Mouse (Mus musculus) embryonic facial prominence, embryonic 10.5 days (tissue): ENCODE results near the gene Gpn3. TPM values are rescaled to one million over a fixed set of nuclear protein-coding genes. Genes with fewer than 3 reads are reported as not detected.
A peak's percentile ranks its signal among the peaks of the same experiment; 100 is the strongest.

Source experiments
- DNase-seq: peaks from one replicate; pipeline ENCODE4 v3.0.0-alpha.2; 2017; ENCODE audit warnings: low spot score
- H3K27ac ChIP-seq: fragments of 300-500 bp; sonication (generic); replicated peaks from 2 replicates; pipeline ENCODE4 v1.5.1; 2016; ENCODE audit warnings: mild to moderate bottlenecking
- H3K27me3 ChIP-seq: fragments of 300-500 bp; sonication (generic); replicated peaks from 2 replicates; pipeline ENCODE4 v1.6.1; 2016; ENCODE audit warnings: low read depth, mild to moderate bottlenecking; ENCODE audit not compliant: poor library complexity, severe bottlenecking
- H3K36me3 ChIP-seq: fragments of 300-500 bp; sonication (generic); replicated peaks from 2 replicates; pipeline ENCODE4 v1.6.1; 2016; ENCODE audit warnings: mild to moderate bottlenecking, moderate library complexity
- H3K4me1 ChIP-seq: fragments of 300-500 bp; sonication (generic); 2 replicates; pipeline ENCODE4 v1.6.1; 2016
- H3K4me3 ChIP-seq: fragments of 300-500 bp; sonication (generic); 2 replicates; pipeline ENCODE4 v1.5.1; 2016; ENCODE audit warnings: mild to moderate bottlenecking, moderate library complexity
- H3K9me3 ChIP-seq: fragments of 300-500 bp; sonication (generic); 2 replicates; pipeline ENCODE4 v1.6.1; 2016; ENCODE audit warnings: mild to moderate bottlenecking
- WGBS: fragments of 180-500 bp; shearing (Covaris S2); methylation state at CpG from one replicate; pipeline ENCODE4 v1.1.7; 2016; 5-methylcytosine and 5-hydroxymethylcytosine counted together
- polyA plus RNA-seq: library from polyadenylated mRNA; unstranded; fragments of >200 nt; fragmentation: Nextera tagmentation; extraction: Ambion mirVana; gene quantifications from 2 replicates; pipeline ENCODE4 v1.2.1, GENCODE M21; 2016

Gpn3 gene
- polyA plus RNA-seq, 1 experiment from 2014 or later = 89.8 TPM

- Histone ChIP-seq H3K9me3 (no peaks in the 10 kb centered on the region), H3K27me3 (no peaks in the 10 kb centered on the region), H3K36me3 (peaks cover 22% of the 10 kb centered on the region), H3K4me1 (peaks cover 12% of the 10 kb centered on the region), H3K4me3 (peak overlapping the region; percentile 92), H3K27ac (peak overlapping the region; percentile 84; the same call in 1 of the 2 replicates)
- DNase-seq = no peak
- WGBS = 17% methylated on average over 19 of the region's 19 CpGs
Observed at GRCm38 (mm10) chr5:122392227-122393004, 20.7 kb downstream of the Gpn3 start.

- H3K36me3 ChIP-seq = peaks cover 35% of the 10 kb centered on the region
- H3K4me1 ChIP-seq = peaks cover 12% of the 10 kb centered on the region
- H3K4me3 ChIP-seq = no peak overlapping the region
- WGBS = 47% methylated on average over 2 of the region's 2 CpGs
- H3K27ac ChIP-seq = no peak overlapping the region
- no peaks in the 10 kb centered on the region for H3K27me3 ChIP-seq
- no peaks in the 10 kb centered on the region for H3K9me3 ChIP-seq
- peak; percentile 80 for DNase-seq
Observed at GRCm38 (mm10) chr5:122393887-122394286, 22.2 kb downstream of the Gpn3 start.

GRCm38 (mm10) chr5:122396791-122397190 is 25.1 kb downstream of the Gpn3 start:
- no peak overlapping the region for H3K27ac ChIP-seq
- H3K9me3 ChIP-seq = no peaks in the 10 kb centered on the region
- no peaks in the 10 kb centered on the region for H3K27me3 ChIP-seq
- WGBS = 89% methylated on average over 10 of the region's 10 CpGs
- peaks cover 62% of the 10 kb centered on the region for H3K36me3 ChIP-seq
- H3K4me3 ChIP-seq = no peak overlapping the region
- no peak for DNase-seq
- peaks cover 12% of the 10 kb centered on the region for H3K4me1 ChIP-seq

- Histone ChIP-seq H3K27ac (no peak overlapping the region), H3K4me1 (peaks cover 9% of the 10 kb centered on the region), H3K9me3 (no peaks in the 10 kb centered on the region), H3K27me3 (no peaks in the 10 kb centered on the region), H3K36me3 (peaks cover 69% of the 10 kb centered on the region), H3K4me3 (no peak overlapping the region)
- no peak for DNase-seq
- 92% methylated on average over 8 of the region's 8 CpGs for WGBS
Observed at GRCm38 (mm10) chr5:122397495-122397894, 25.8 kb downstream of the Gpn3 start.

GRCm38 (mm10) chr5:122399871-122400270 is 28.2 kb downstream of the Gpn3 start:
- H3K9me3 ChIP-seq = no peaks in the 10 kb centered on the region
- no peaks in the 10 kb centered on the region for H3K27me3 ChIP-seq
- no peak overlapping the region for H3K27ac ChIP-seq
- H3K36me3 ChIP-seq = peaks cover 85% of the 10 kb centered on the region
- H3K4me1 ChIP-seq = no peaks in the 10 kb centered on the region
- DNase-seq = no peak
- no peak overlapping the region for H3K4me3 ChIP-seq
- WGBS = 93% methylated on average over 8 of the region's 8 CpGs

- H3K4me1 ChIP-seq = no peaks in the 10 kb centered on the region
- no peak overlapping the region for H3K4me3 ChIP-seq
- DNase-seq = no peak
- no peaks in the 10 kb centered on the region for H3K27me3 ChIP-seq
- H3K9me3 ChIP-seq = no peaks in the 10 kb centered on the region
- WGBS = 88% methylated on average over 18 of the region's 18 CpGs
- H3K27ac ChIP-seq = no peak overlapping the region
- peaks cover 90% of the 10 kb centered on the region for H3K36me3 ChIP-seq
Observed at GRCm38 (mm10) chr5:122400628-122401302, 29.1 kb downstream of the Gpn3 start.

GRCm38 (mm10) chr5:122401303-122401640 is 29.6 kb downstream of the Gpn3 start:
- Histone ChIP-seq H3K36me3 (peaks cover 95% of the 10 kb centered on the region), H3K4me1 (no peaks in the 10 kb centered on the region), H3K27me3 (no peaks in the 10 kb centered on the region), H3K27ac (no peak overlapping the region), H3K4me3 (no peak overlapping the region), H3K9me3 (no peaks in the 10 kb centered on the region)
- DNase-seq = peak; percentile 77
- 22% methylated on average over 8 of the region's 8 CpGs for WGBS

GRCm38 (mm10) chr5:122402160-122402559 is 30.5 kb downstream of the Gpn3 start:
- Histone ChIP-seq H3K4me3 (no peak overlapping the region), H3K4me1 (no peaks in the 10 kb centered on the region), H3K27ac (no peak overlapping the region), H3K9me3 (0 out of 2 replicates have a peak, but pooled peaks cover 6% of the 10 kb centered on the region), H3K36me3 (peaks cover 96% of the 10 kb centered on the region), H3K27me3 (no peaks in the 10 kb centered on the region)
- 93% methylated on average over 13 of the region's 13 CpGs for WGBS
- DNase-seq = no peak

GRCm38 (mm10) chr5:122402772-122403171 is 31.1 kb downstream of the Gpn3 start:
- Histone ChIP-seq H3K4me1 (no peaks in the 10 kb centered on the region), H3K9me3 (0 out of 2 replicates have a peak, but pooled peaks cover 6% of the 10 kb centered on the region), H3K27ac (no peak overlapping the region), H3K4me3 (no peak overlapping the region), H3K27me3 (no peaks in the 10 kb centered on the region), H3K36me3 (peaks cover 96% of the 10 kb centered on the region)
- WGBS = 89% methylated on average over 5 of the region's 5 CpGs
- DNase-seq = no peak

GRCm38 (mm10) chr5:122403362-122403761 is 31.7 kb downstream of the Gpn3 start:
- Histone ChIP-seq H3K36me3 (peaks cover 95% of the 10 kb centered on the region), H3K27me3 (no peaks in the 10 kb centered on the region), H3K4me1 (no peaks in the 10 kb centered on the region), H3K27ac (no peak overlapping the region), H3K9me3 (0 out of 2 replicates have a peak, but pooled peaks cover 6% of the 10 kb centered on the region), H3K4me3 (no peak overlapping the region)
- DNase-seq = no peak
- 93% methylated on average over 12 of the region's 12 CpGs for WGBS

- WGBS = 95% methylated on average over 10 of the region's 10 CpGs
- H3K27me3 ChIP-seq = no peaks in the 10 kb centered on the region
- no peaks in the 10 kb centered on the region for H3K4me1 ChIP-seq
- peaks cover 86% of the 10 kb centered on the region for H3K36me3 ChIP-seq
- H3K27ac ChIP-seq = no peak overlapping the region
- DNase-seq = no peak
- H3K9me3 ChIP-seq = 0 out of 2 replicates have a peak, but pooled peaks cover 6% of the 10 kb centered on the region
- no peak overlapping the region for H3K4me3 ChIP-seq
Observed at GRCm38 (mm10) chr5:122405537-122405936, 33.9 kb downstream of the Gpn3 start.

GRCm38 (mm10) chr5:122409692-122410645 is 38.3 kb downstream of the Gpn3 start:
- no peak for DNase-seq
- WGBS = 84% methylated on average over 19 of the region's 19 CpGs

More at GRCm38 (mm10) chr5:122409692-122410645, 38.3 kb downstream of the Gpn3 start:
- 0 out of 2 replicates have a peak, but pooled peaks cover 6% of the 10 kb centered on the region for H3K9me3 ChIP-seq
- H3K4me1 ChIP-seq = 0 out of 2 replicates have a peak, but pooled peaks cover 2% of the 10 kb centered on the region
- peaks cover 43% of the 10 kb centered on the region for H3K36me3 ChIP-seq
- no peak overlapping the region for H3K4me3 ChIP-seq
- no peaks in the 10 kb centered on the region for H3K27me3 ChIP-seq
- no peak overlapping the region for H3K27ac ChIP-seq
